Mouse (Mus musculus): ENCODE data around the gene Clec10a.

Gene Clec10a

DNA sequence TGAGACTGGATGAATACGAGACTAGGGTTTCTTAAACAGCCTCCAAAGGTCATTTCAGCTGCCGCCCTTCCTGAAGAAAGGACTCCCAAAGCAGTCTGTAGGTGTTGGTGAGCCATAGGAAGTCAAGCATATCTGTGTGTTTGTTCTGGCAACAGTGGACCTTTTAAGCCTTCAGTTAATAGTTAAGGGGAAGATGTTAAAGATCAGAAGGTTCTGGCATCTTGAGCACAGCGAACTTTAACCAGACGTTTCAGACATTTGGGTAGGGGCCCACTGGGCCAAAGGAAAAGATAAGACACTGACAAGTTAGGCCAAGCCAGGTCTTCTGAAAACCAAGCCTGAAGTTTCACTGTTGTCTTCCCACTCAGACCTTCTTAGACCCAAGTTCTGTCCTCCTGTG is 62.0 kb downstream of the Clec10a start:
- no peak for DNase-seq (ENCODE audit: low read depth)

DNA sequence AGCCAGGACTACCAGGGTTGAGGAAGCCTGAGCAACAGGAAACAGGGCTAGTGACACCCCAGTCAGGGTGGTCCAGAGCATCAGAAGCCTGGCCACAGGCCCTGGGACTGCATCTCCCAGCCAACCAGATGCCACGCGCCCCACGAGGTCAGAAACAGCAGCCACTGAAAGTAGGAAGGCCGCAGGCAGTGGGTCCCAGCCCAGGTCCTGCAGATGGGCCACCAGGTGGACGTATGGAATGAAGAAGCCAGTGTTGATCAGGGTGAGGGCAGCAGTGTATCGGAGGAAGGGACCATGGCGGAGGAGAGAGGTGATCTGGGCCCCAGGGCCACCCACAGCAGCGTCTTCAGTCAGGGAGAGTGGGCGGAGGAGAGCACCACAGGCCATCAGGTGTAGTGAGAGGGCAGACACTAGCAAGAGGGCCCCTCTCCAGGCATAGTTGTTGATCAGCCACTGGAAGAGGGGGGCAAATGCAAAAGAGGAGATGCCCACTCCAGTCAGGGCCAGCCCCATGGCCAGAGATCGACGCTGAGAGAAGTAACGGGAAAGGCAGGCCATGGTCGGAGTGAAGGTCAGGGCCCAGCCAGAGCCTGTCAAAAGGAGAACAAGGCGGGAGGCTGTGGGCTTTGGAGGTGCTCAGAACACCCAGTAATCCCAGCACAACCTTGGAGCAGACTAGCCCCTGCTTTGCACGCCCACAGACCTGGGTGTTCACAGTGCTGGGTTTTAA is 62.9 kb downstream of the Clec10a start:
- no peak for DNase-seq (ENCODE audit: low read depth)

DNA sequence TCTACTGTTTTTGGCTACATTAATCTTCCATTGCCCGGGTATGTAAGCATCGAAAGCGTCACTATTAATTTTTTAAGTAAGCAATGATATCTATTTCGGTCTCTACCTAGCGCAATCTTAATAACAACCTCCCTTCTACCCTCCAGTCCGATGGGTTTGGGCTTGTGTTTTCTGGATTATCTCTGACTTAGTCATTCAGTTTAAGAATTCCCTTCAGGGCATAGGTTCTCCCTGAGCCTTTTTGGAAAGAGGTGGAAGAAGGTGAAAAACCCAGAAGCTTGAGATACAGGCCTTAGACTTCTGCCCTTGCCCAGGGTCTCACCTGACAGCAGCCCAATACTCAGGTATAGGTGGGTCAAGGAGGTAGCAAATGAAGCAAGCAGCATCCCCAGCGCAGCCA is 63.9 kb downstream of the Clec10a start:
- DNase-seq (ENCODE audit: low read depth) = no peak

DNA sequence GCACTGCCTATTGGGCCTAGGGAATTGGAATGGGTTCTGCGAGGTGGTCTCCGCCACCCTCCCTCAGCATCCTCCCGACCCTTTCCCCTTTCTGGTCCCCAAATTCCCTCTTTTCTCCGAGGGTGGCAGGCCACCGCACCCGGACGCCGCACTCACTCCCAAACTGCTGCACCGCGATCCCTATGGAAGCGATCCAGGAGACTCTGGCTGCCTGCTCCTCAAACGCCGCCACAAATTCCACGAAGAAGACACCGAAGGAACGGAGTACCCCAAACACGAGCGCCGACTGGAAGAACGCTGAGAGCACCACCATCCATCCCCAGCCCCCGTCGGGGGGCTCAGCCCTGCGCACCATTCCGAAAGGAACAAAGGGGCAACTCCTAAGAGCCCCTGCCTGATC is 64.3 kb downstream of the Clec10a start:
- peak; percentile 48 for DNase-seq (ENCODE audit: low read depth)
